Mouse (Mus musculus) forebrain, embryonic 12.5 days (tissue): ENCODE data around the gene Crb2. TPM values are rescaled to one million over a fixed set of nuclear protein-coding genes. Genes with fewer than 3 reads are reported as not detected.

Source experiments
- ATAC-seq: fragments of 200-750 bp; cut with Nextera tagmentation; 2 replicates; pipeline ENCODE4 v1.8.0; 2017; ENCODE audit warnings: moderate TSS enrichment; ENCODE audit not compliant: low FRiP score
- H3K27ac ChIP-seq: fragments of 300-500 bp; sonication (generic); 2 replicates; pipeline ENCODE4 v1.5.1; 2016; ENCODE audit warnings: mild to moderate bottlenecking
- H3K27me3 ChIP-seq: fragments of 300-500 bp; sonication (generic); 2 replicates; pipeline ENCODE4 v1.6.1; 2016; ENCODE audit warnings: mild to moderate bottlenecking
- H3K36me3 ChIP-seq: fragments of 300-500 bp; sonication (generic); replicated peaks from 2 replicates; pipeline ENCODE4 v1.6.1; 2016; ENCODE audit warnings: mild to moderate bottlenecking
- H3K4me1 ChIP-seq: fragments of 300-500 bp; sonication (generic); 2 replicates; pipeline ENCODE4 v1.6.1; 2016
- H3K4me2 ChIP-seq: fragments of 300-500 bp; sonication (generic); 2 replicates; pipeline ENCODE4 v1.6.1; 2016; ENCODE audit warnings: mild to moderate bottlenecking, moderate library complexity
- H3K4me3 ChIP-seq: fragments of 300-500 bp; sonication (generic); replicated peaks from 2 replicates; pipeline ENCODE4 v1.5.1; 2016; ENCODE audit warnings: mild to moderate bottlenecking
- H3K9ac ChIP-seq: fragments of 300-500 bp; sonication (generic); 2 replicates; pipeline ENCODE4 v1.6.1; 2016; ENCODE audit warnings: mild to moderate bottlenecking
- H3K9me3 ChIP-seq: fragments of 300-500 bp; sonication (generic); 2 replicates; pipeline ENCODE4 v1.6.1; 2016
- WGBS: fragments of 180-500 bp; shearing (Covaris S2); methylation state at CpG from one replicate; pipeline ENCODE4 v1.1.7; 2016; 5-methylcytosine and 5-hydroxymethylcytosine counted together
- polyA plus RNA-seq: library from polyadenylated mRNA; unstranded; fragments of >200 nt; fragmentation: Nextera tagmentation; extraction: Ambion mirVana; gene quantifications from 2 replicates; pipeline ENCODE4 v1.2.1, GENCODE M21; 2016

Gene Crb2
- 24.8 and 24.9 TPM in 2 replicates for polyA plus RNA-seq

DNA sequence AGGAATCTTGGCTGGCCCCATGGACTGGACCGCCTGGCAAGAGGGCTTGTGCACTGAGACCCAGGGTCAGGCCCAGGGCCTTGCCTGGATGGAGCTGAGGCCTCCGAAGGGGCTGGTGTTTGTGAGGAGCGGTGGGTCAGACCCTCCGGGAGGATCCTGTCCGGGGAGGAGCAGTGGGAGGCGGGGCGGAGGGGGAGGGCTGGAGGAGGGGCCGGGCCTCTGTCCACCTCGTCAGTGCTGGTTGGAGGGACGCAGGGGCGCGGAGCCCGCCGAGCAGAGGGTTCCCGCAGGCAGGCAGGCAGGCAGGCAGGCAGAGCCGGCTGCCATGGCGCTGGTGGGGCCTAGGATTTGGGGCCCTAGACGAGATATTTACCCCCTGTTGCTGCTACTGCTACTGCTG is at the start of gene Crb2:
Gene Crb2, plus strand, starts transcription at position 234 of the 400 bp plus-strand sequence.
- H3K9me3 ChIP-seq, result no peaks in the 10 kb centered on the region
- peaks cover 6% of the 10 kb centered on the region; the same call in 1 of the 2 replicates for H3K27me3 ChIP-seq
- no peaks in the 10 kb centered on the region for H3K36me3 ChIP-seq
- H3K27ac ChIP-seq, result peak within 1 kb of the TSS; percentile 95
- peak within 1 kb of the TSS; percentile 79 for H3K9ac ChIP-seq
- H3K4me1 ChIP-seq, result peaks cover 71% of the 10 kb centered on the region
- peak; percentile 36 for ATAC-seq
- WGBS, result under 1% methylated on average over 16 of the region's 18 CpGs
- H3K4me3 ChIP-seq, result peak within 1 kb of the TSS; percentile 62
- peak within 1 kb of the TSS; percentile 71 for H3K4me2 ChIP-seq

DNA sequence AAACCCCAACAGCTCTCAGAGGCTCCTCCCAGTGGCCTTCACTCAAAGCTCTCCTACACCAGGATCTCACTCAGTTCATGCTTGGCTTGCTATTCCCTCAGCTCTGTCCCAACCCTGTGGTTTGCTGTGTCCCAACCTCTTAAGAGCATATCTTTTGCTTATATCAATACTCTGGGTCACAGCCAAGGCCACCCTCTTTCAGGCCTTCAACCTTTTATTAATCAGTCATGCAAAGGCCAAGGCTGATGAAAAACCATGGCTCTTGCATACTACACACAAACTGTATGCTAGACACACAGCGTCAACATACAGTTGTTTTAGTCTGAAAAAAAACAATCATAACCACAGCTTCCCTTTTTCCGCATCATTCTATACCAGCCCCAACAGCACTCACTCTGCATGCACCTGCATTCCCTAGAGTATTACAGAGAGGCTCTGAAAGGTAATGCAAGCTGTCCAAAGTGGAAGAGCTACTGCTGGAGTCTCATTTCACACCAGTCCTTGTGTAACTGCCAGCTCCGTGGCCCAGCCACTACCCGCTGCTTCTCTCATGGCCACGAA is 44.7 kb upstream of the Crb2 start:
- Histone ChIP-seq H3K9ac (no peak overlapping the region), H3K4me2 (no peak overlapping the region), H3K27ac (no peak overlapping the region), H3K9me3 (no peaks in the 10 kb centered on the region), H3K4me3 (no peak overlapping the region), H3K4me1 (peaks cover 12% of the 10 kb centered on the region), H3K36me3 (no peaks in the 10 kb centered on the region), H3K27me3 (no peaks in the 10 kb centered on the region)
- 87% methylated on average over 5 of the region's 5 CpGs for WGBS
- ATAC-seq, result no peak

GRCm38 (mm10) chr2:37734979-37735806 is 40.9 kb upstream of the Crb2 start:
- no peaks in the 10 kb centered on the region for H3K36me3 ChIP-seq
- H3K27ac ChIP-seq, result peak overlapping the region; percentile 51; the same call in 1 of the 2 replicates
- H3K4me3 ChIP-seq, result no peak overlapping the region
- no peak overlapping the region for H3K9ac ChIP-seq
- no peaks in the 10 kb centered on the region for H3K27me3 ChIP-seq
- no peaks in the 10 kb centered on the region for H3K9me3 ChIP-seq
- ATAC-seq, result peak; percentile 65; the same call in 1 of the 2 replicates
- peaks cover 12% of the 10 kb centered on the region for H3K4me1 ChIP-seq
- WGBS, result 14% methylated on average over 17 of the region's 17 CpGs
- H3K4me2 ChIP-seq, result peak overlapping the region; percentile 41

DNA sequence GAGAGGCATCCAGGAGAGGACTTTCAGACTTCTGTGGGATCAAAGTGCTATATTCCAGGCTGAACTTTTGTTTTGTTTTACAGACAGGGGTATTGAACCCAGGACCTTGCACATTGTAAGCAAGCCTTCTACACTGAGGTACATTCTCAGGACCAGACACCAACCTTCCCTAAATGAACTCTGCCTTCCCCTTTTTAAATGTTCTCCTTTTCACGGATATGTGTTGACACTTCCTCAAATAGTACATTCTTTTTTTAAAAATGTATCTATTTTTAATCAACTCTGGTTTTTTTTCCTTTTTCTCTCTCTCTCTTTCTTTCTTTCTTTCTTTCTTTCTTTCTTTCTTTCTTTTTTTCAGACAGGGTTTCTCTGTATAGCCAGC is 40.3 kb upstream of the Crb2 start:
- Histone ChIP-seq H3K27ac (no peak overlapping the region), H3K4me2 (peak overlapping the region; percentile 41), H3K4me1 (peaks cover 12% of the 10 kb centered on the region), H3K4me3 (no peak overlapping the region), H3K9ac (no peak overlapping the region), H3K27me3 (no peaks in the 10 kb centered on the region), H3K9me3 (no peaks in the 10 kb centered on the region), H3K36me3 (no peaks in the 10 kb centered on the region)
- 71% methylated on average over 1 of the region's 1 CpGs for WGBS
- no peak for ATAC-seq

DNA sequence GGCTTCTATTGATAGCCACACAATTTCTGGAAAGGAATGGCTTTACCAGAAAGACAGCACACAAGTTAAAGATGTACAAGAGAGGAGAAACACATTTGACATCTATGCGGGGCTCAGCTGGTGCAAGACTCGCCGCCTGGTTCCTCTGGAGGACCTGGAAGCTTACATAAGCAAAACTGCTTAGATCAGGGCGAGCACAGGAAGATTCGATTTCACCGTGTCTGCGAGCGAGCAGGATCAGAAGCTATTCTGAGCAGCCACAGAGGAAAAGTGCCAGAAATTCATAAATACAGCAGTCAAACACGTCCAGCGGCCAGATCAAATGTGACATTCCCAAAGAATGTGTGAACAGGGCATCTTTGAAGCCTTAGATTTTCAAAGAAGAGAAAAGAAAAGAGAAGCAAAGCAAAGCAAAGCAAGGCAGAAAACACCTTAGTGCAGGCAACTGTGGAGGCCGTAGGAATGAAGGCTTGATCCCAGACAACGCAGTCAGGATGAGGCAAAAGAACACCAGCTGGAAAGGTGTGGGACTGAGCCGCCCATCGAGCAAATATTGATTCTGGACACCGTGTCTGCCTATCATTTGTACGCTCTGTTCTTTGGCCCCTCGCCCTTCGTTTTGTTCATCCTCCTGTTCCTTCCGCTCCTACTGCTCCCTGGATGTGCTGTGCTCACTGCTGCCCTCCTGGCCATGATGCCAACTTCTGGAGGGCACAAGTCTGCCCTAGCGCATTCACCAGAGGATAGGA is 34.1 kb upstream of the Crb2 start:
- Histone ChIP-seq H3K36me3 (no peaks in the 10 kb centered on the region), H3K4me1 (no peaks in the 10 kb centered on the region; the same call in 1 of the 2 replicates), H3K27ac (no peak overlapping the region), H3K4me3 (no peak overlapping the region), H3K27me3 (peaks cover 4% of the 10 kb centered on the region; the same call in 1 of the 2 replicates), H3K9me3 (no peaks in the 10 kb centered on the region), H3K4me2 (no peak overlapping the region), H3K9ac (no peak overlapping the region)
- ATAC-seq, result no peak
- 84% methylated on average over 20 of the region's 20 CpGs for WGBS

GRCm38 (mm10) chr2:37744773-37745395 is 31.2 kb upstream of the Crb2 start:
- ATAC-seq, result no peak
- Histone ChIP-seq H3K9me3 (no peaks in the 10 kb centered on the region), H3K4me1 (peaks cover 5% of the 10 kb centered on the region)

DNA sequence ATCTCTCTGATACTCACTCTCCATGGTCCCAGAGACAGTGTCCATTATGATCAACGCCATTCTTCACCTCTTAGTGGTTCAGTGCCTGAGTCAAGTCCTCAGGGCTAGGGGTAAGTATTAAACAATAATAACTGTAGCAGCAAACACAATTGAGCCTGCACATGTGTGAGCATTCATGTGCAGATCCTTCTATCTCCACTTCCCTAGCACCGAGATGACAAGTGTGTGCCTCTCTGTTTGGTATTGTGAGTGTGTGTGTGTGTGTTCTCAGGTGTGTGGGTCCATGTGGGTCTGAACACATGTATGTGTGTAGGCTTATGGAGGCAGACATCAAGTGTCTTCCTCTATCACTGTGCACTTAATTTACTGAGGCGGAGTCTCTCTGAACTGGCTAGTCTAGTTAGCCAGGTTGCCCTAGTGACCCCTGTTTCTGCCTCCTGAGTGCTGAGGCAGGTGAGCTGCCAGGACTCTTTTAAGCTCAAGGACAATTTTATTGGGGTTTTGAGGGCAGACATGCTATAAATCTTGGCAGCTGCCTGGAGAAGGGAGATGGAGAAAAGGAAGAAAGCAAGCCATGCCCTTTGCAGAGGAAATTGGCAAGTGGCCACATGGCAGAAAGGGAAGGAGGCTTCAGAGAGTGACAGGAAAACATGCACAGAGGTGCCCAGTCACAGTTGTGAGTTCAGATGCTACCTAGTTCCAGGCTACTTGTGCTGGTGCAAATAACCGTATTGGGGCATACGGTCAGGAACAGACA is 29.6 kb upstream of the Crb2 start:
- H3K36me3 ChIP-seq, result no peaks in the 10 kb centered on the region
- H3K27ac ChIP-seq, result no peak overlapping the region
- no peak overlapping the region for H3K9ac ChIP-seq
- peaks cover 4% of the 10 kb centered on the region; the same call in 1 of the 2 replicates for H3K27me3 ChIP-seq
- no peak for ATAC-seq
- H3K4me1 ChIP-seq, result peaks cover 5% of the 10 kb centered on the region; the same call in 1 of the 2 replicates
- 91% methylated on average over 5 of the region's 5 CpGs for WGBS
- no peak overlapping the region for H3K4me2 ChIP-seq
- H3K4me3 ChIP-seq, result no peak overlapping the region
- no peaks in the 10 kb centered on the region for H3K9me3 ChIP-seq

More at GRCm38 (mm10) chr2:37744773-37745395, 31.2 kb upstream of the Crb2 start:
- 90% methylated on average over 10 of the region's 10 CpGs for whole genome bisulfite sequencing
- Histone ChIP-seq H3K27ac (no peak overlapping the region), H3K36me3 (no peaks in the 10 kb centered on the region), H3K4me2 (no peak overlapping the region), H3K27me3 (peaks cover 4% of the 10 kb centered on the region; the same call in 1 of the 2 replicates), H3K9ac (no peak overlapping the region), H3K4me3 (no peak overlapping the region)

GRCm38 (mm10) chr2:37747909-37748308 is 28.1 kb upstream of the Crb2 start:
- ATAC-seq, result no peak

GRCm38 (mm10) chr2:37748442-37749066 is 27.5 kb upstream of the Crb2 start:
- Histone ChIP-seq H3K9me3 (no peaks in the 10 kb centered on the region), H3K4me2 (no peak overlapping the region), H3K27me3 (0 out of 2 replicates have a peak, but pooled peaks cover 4% of the 10 kb centered on the region), H3K4me3 (no peak overlapping the region), H3K9ac (no peak overlapping the region), H3K36me3 (no peaks in the 10 kb centered on the region), H3K4me1 (peaks cover 5% of the 10 kb centered on the region; the same call in 1 of the 2 replicates), H3K27ac (no peak overlapping the region)
- WGBS, result 54% methylated on average over 10 of the region's 10 CpGs
- ATAC-seq, result no peak

More at GRCm38 (mm10) chr2:37747909-37748308, 28.1 kb upstream of the Crb2 start:
- no peak overlapping the region for H3K4me3 ChIP-seq
- 56% methylated on average over 2 of the region's 2 CpGs for WGBS
- H3K4me1 ChIP-seq, result peaks cover 5% of the 10 kb centered on the region; the same call in 1 of the 2 replicates
- H3K9ac ChIP-seq, result no peak overlapping the region
- no peak overlapping the region for H3K4me2 ChIP-seq
- no peaks in the 10 kb centered on the region for H3K36me3 ChIP-seq
- no peaks in the 10 kb centered on the region for H3K9me3 ChIP-seq
- no peak overlapping the region for H3K27ac ChIP-seq
- H3K27me3 ChIP-seq, result 0 out of 2 replicates have a peak, but pooled peaks cover 4% of the 10 kb centered on the region

GRCm38 (mm10) chr2:37749323-37749722 is 26.7 kb upstream of the Crb2 start:
- no peaks in the 10 kb centered on the region for H3K9me3 ChIP-seq
- H3K4me3 ChIP-seq, result no peak overlapping the region
- H3K4me1 ChIP-seq, result peaks cover 5% of the 10 kb centered on the region; the same call in 1 of the 2 replicates
- H3K27me3 ChIP-seq, result 0 out of 2 replicates have a peak, but pooled peaks cover 4% of the 10 kb centered on the region
- H3K36me3 ChIP-seq, result no peaks in the 10 kb centered on the region
- WGBS, result 93% methylated on average over 6 of the region's 6 CpGs
- no peak overlapping the region for H3K4me2 ChIP-seq
- no peak for ATAC-seq
- H3K27ac ChIP-seq, result no peak overlapping the region
- no peak overlapping the region for H3K9ac ChIP-seq

- no peak for ATAC-seq
- Histone ChIP-seq H3K9ac (no peak overlapping the region), H3K4me2 (no peak overlapping the region), H3K27ac (no peak overlapping the region), H3K9me3 (no peaks in the 10 kb centered on the region), H3K4me3 (no peak overlapping the region), H3K36me3 (no peaks in the 10 kb centered on the region), H3K27me3 (peaks cover 7% of the 10 kb centered on the region), H3K4me1 (peaks cover 5% of the 10 kb centered on the region; the same call in 1 of the 2 replicates)
- WGBS, result 94% methylated on average over 1 of the region's 1 CpGs
Observed at GRCm38 (mm10) chr2:37751114-37751513, 24.9 kb upstream of the Crb2 start.
